Mouse (Mus musculus): Measurements from ENCODE around the gene Xab2. TPM values are rescaled to one million over a fixed set of nuclear protein-coding genes. Genes with fewer than 3 reads are reported as not detected.
A peak's percentile ranks its signal among the peaks of the same experiment; 100 is the strongest.

The Xab2 gene
- polyA plus RNA-seq, 2 experiments = 46.7 to 69.5 TPM

DNA sequence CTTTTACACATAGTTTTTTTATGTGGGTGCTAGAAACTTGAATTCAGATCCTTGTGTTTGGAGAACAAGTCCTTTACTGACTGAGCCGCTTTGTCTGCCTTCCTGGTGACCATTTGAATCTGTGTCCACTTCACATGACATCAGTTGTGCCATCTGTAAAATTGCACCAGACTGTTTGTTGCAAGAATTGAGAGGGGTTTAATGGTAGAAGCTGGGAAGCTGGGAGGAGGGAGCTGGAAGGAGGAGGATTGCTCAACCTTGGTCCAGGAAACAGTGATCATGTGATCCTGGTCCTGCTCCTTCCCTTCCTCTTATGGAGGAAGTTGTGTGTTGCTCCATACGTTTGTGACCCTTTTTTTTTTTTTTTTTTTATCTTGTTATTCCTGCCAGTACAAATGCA is 27.2 kb upstream of the Xab2 start:
- TF ChIP-seq POLR2A (IDR thresholded peaks at IDR 0.05; ENCODE audit: borderline replicate concordance, extremely low read depth, insufficient read depth, insufficient read length) = no peak
- no peak overlapping the region for H3K27ac ChIP-seq (replicated peaks; ENCODE audit: low read depth, low read length)
- DNase-seq (ENCODE audit: low spot score) = no peak
- 71% methylated on average over 2 of the region's 2 CpGs for WGBS
- H3K4me3 ChIP-seq (replicated peaks; ENCODE audit: low read length) = no peak overlapping the region
- no peak overlapping the region for H3K9ac ChIP-seq (ENCODE audit: low read depth, low read length, severe bottlenecking)
- no peaks in the 10 kb centered on the region for H3K9me3 ChIP-seq (ENCODE audit: control insufficient read depth, low read length)
- ATAC-seq (ENCODE audit: low FRiP score, low read depth) = no peak
- no peaks in the 10 kb centered on the region for H3K27me3 ChIP-seq (ENCODE audit: control insufficient read depth, insufficient read depth, low read length)
- H3K4me1 ChIP-seq (ENCODE audit: control insufficient read depth, insufficient read depth, low read length) = no peaks in the 10 kb centered on the region
- no peaks in the 10 kb centered on the region for H3K36me3 ChIP-seq (ENCODE audit: control insufficient read depth, insufficient read depth, low read length)
- H3K4me2 ChIP-seq (replicated peaks; ENCODE audit: low read depth, low read length, severe bottlenecking) = no peak overlapping the region

DNA sequence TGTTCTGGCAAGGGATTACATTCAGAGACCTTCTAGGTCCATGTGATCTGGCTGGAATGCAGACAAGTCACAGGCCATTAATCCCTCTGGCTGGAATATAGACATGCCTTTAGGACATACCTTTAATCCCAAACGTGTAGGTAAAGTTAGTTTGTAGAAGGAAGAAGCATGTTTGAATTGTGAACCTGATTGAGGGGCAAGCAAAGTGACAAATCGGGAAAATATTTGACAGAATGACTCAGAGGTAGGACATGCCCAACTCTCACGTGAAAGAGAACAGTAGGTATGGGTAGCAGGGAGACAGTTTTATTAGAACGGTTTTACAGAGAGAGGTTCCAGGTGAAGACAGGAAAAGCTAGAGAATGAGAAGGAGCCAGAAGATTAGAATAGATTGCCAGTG is 26.4 kb upstream of the Xab2 start:
- Histone ChIP-seq H3K36me3 (ENCODE audit: control insufficient read depth, insufficient read depth, low read length) (no peaks in the 10 kb centered on the region), H3K9ac (ENCODE audit: low read depth, low read length, severe bottlenecking) (no peak overlapping the region), H3K9me3 (ENCODE audit: control insufficient read depth, low read length) (no peaks in the 10 kb centered on the region), H3K27me3 (ENCODE audit: control insufficient read depth, insufficient read depth, low read length) (no peaks in the 10 kb centered on the region), H3K4me3 (replicated peaks; ENCODE audit: low read length) (no peak overlapping the region), H3K4me1 (ENCODE audit: control insufficient read depth, insufficient read depth, low read length) (no peaks in the 10 kb centered on the region), H3K4me2 (replicated peaks; ENCODE audit: low read depth, low read length, severe bottlenecking) (no peak overlapping the region), H3K27ac (replicated peaks; ENCODE audit: low read depth, low read length) (no peak overlapping the region)
- TF ChIP-seq POLR2A (IDR thresholded peaks at IDR 0.05; ENCODE audit: borderline replicate concordance, extremely low read depth, insufficient read depth, insufficient read length) = no peak
- no peak for DNase-seq (ENCODE audit: low spot score)
- ATAC-seq (ENCODE audit: low FRiP score, low read depth) = no peak
- 64% methylated on average over 4 of the region's 4 CpGs for WGBS

DNA sequence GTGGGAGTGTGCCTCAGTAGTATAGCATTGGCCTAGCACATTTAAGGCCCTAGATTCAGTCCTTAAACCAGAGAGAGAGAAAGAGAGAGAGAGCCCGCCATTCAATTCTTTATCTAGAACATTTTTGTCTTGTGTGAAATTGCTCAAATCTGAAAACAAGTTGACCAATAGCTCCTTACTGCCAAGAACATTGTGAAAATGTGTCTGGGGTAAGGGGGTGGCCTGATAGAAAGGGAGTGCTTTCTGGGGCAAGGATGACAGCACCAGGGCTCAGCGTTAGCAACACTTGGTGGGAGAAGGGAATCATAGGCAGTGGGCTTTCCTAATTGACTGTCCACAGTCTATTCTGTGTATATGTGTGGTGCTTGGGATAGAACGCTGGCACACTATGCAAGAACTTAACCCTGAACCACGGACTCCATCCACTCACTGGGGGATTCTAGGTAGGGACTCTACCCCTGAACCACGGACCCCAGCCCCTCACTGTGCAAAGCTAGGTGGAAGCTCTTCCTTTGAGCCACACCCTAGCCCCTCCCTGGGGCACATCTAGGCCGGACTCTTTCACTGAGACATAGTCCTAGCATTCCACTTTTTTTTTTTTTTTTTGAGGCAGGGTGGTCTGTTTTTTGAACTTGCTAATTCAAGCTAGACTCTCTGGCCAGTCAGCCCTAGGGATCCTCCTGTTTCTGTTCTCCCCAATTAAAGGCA is 25.9 kb upstream of the Xab2 start:
- no peaks in the 10 kb centered on the region for H3K36me3 ChIP-seq (ENCODE audit: control insufficient read depth, insufficient read depth, low read length)
- no peaks in the 10 kb centered on the region for H3K9me3 ChIP-seq (ENCODE audit: control insufficient read depth, low read length)
- ATAC-seq (ENCODE audit: low FRiP score, low read depth) (no peak), DNase-seq (ENCODE audit: low spot score) (no peak)
- H3K27me3 ChIP-seq (ENCODE audit: control insufficient read depth, insufficient read depth, low read length) = no peaks in the 10 kb centered on the region
- no peak overlapping the region for H3K27ac ChIP-seq (replicated peaks; ENCODE audit: low read depth, low read length)
- WGBS = 84% methylated on average over 6 of the region's 6 CpGs
- no peak overlapping the region for H3K4me2 ChIP-seq (replicated peaks; ENCODE audit: low read depth, low read length, severe bottlenecking)
- no peak for TF ChIP-seq POLR2A (IDR thresholded peaks at IDR 0.05; ENCODE audit: borderline replicate concordance, extremely low read depth, insufficient read depth, insufficient read length)
- no peak overlapping the region for H3K4me3 ChIP-seq (replicated peaks; ENCODE audit: low read length)
- no peaks in the 10 kb centered on the region for H3K4me1 ChIP-seq (ENCODE audit: control insufficient read depth, insufficient read depth, low read length)
- no peak overlapping the region for H3K9ac ChIP-seq (ENCODE audit: low read depth, low read length, severe bottlenecking)

DNA sequence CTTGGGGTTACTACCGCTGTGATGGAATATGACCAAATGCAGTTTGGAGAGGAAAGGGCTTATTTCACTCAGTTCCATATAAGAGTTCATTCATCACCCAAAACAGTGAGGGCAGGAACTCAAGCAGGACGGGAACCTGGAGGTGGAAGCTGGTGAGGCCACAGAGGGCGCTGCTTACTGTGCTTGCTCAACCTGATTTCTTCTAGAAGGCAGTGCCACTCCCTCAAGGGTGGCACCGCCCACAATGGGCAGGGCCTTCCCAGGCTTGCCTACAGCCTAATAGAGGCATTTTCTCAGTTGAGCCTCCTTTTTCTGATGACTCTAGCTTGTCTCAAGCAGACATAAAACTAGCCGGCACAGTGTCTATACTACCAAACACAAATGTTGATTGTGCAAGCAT is 24.7 kb upstream of the Xab2 start:
- no peak overlapping the region for H3K4me3 ChIP-seq (replicated peaks; ENCODE audit: low read length)
- no peaks in the 10 kb centered on the region for H3K36me3 ChIP-seq (ENCODE audit: control insufficient read depth, insufficient read depth, low read length)
- no peak for TF ChIP-seq POLR2A (IDR thresholded peaks at IDR 0.05; ENCODE audit: borderline replicate concordance, extremely low read depth, insufficient read depth, insufficient read length)
- H3K9ac ChIP-seq (ENCODE audit: low read depth, low read length, severe bottlenecking) = no peak overlapping the region
- DNase-seq (ENCODE audit: low spot score) (peak; percentile 33), ATAC-seq (ENCODE audit: low FRiP score, low read depth) (no peak)
- H3K27me3 ChIP-seq (ENCODE audit: control insufficient read depth, insufficient read depth, low read length) = no peaks in the 10 kb centered on the region
- WGBS = 23% methylated on average over 5 of the region's 5 CpGs
- H3K27ac ChIP-seq (replicated peaks; ENCODE audit: low read depth, low read length) = no peak overlapping the region
- no peaks in the 10 kb centered on the region for H3K4me1 ChIP-seq (ENCODE audit: control insufficient read depth, insufficient read depth, low read length)
- no peak overlapping the region for H3K4me2 ChIP-seq (replicated peaks; ENCODE audit: low read depth, low read length, severe bottlenecking)
- no peaks in the 10 kb centered on the region for H3K9me3 ChIP-seq (ENCODE audit: control insufficient read depth, low read length)

DNA sequence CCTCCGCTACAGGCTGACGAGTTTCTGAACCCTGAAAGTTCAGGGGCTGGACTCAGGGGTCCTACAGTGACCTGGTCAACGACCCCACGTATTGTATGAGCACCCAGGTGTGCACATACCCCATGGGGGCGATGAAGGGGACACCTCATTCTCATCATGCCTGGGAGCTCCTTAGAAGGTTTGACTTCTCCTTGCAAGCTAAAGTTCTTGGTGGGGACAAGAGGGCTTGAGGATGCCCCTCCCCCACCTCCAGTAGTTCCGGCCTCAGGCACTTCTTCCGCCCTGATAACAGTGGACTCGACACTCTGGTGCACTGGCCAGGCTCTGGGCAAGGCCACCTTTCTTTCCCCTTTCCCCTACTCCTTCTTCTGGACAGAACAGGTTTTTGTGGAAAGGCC is 10.4 kb upstream of the Xab2 start:
- Histone ChIP-seq H3K27ac (replicated peaks; ENCODE audit: low read depth, low read length) (no peak overlapping the region), H3K4me1 (ENCODE audit: control insufficient read depth, insufficient read depth, low read length) (no peaks in the 10 kb centered on the region), H3K4me2 (replicated peaks; ENCODE audit: low read depth, low read length, severe bottlenecking) (peak overlapping the region; percentile 72), H3K4me3 (replicated peaks; ENCODE audit: low read length) (peak overlapping the region; percentile 46), H3K27me3 (ENCODE audit: control insufficient read depth, insufficient read depth, low read length) (0 out of 2 replicates have a peak, but pooled peaks cover 6% of the 10 kb centered on the region), H3K36me3 (ENCODE audit: control insufficient read depth, insufficient read depth, low read length) (no peaks in the 10 kb centered on the region), H3K9ac (ENCODE audit: low read depth, low read length, severe bottlenecking) (peak overlapping the region; percentile 58), H3K9me3 (ENCODE audit: control insufficient read depth, low read length) (no peaks in the 10 kb centered on the region)
- WGBS = 26% methylated on average over 8 of the region's 8 CpGs
- no peak for DNase-seq (ENCODE audit: low spot score)
- no peak for ATAC-seq (ENCODE audit: low FRiP score, low read depth)
- no peak for TF ChIP-seq POLR2A (IDR thresholded peaks at IDR 0.05; ENCODE audit: borderline replicate concordance, extremely low read depth, insufficient read depth, insufficient read length)
